Mouse (Mus musculus): ENCODE data around the gene Sprtn. TPM values are rescaled to one million over a fixed set of nuclear protein-coding genes. Genes with fewer than 3 reads are reported as not detected.

The Sprtn gene
- 1 to 10 TPM; 6.6 to 8.8 TPM for total RNA-seq (2021)
- long read RNA-seq, experiment 1, full-length matches to known transcripts = 3 of 4 reads
- long read RNA-seq, experiment 1, partial matches to known transcripts = 0 of 4 reads
- long read RNA-seq, experiment 1, other reads (novel, unspliced or antisense) = 1 of 4 reads
- long read RNA-seq, experiment 2, full-length matches to known transcripts = 7 of 10 reads
- long read RNA-seq, experiment 2, partial matches to known transcripts = 0 of 10 reads
- long read RNA-seq, experiment 2, other reads (novel, unspliced or antisense) = 3 of 10 reads

DNA sequence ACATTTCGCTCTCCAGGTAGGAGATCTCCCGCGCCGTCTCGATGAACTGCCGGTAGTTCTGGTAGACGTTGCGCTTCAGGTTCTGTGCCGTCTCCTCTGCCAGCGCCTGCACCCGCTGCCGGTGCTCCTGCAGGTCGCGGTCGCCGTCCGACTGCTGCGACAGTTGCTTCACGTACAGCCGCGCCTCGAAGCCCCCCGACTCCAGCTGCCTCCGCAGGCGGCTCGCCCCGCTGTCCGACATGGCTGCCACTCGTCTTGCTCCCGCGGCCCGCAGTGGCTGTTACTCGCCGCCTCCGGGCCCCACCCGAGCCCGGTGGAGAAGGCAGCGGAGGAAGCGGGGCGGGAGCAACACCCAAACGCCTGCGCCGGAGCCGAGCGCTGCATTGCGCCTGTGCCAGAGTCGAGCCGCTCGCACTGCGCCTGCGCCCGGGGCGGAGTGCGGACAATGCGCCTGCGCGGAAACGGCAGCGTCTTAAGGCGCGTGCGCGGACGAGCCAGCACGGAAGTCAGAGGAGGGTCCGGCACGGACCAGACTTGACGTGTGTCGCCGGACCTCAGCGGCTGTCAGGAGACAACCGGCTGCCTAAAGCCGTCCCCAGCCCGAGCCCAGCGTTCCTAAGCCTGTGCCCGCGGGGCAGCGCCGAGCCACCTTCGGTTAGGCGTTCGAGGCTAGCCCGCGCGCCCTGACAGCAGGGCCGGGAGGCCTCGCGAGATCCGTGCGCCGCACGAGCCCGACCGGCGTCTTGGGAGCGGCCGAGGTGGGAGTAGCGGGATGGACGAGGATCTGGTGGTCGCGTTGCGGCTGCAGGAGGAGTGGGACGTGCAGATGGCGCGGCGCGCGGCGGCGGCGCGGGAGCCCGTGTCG lies at the start of gene Sprtn, which contains the start of gene Exoc8:
Gene Sprtn, plus strand, starts transcription at position 501 of the 865 bp plus-strand sequence.
Gene Exoc8, minus strand, starts transcription at position 320 of the 865 bp plus-strand sequence.
- peak; percentile 96 for DNase-seq
- intact Hi-C loops (cut with DNase I; ENCODE audit: low total_unique reads) = loop anchor here (10.0 kb wide), 1 partner anchor 47 kb away; the partner anchor contains the start of gene Egln1

DNA sequence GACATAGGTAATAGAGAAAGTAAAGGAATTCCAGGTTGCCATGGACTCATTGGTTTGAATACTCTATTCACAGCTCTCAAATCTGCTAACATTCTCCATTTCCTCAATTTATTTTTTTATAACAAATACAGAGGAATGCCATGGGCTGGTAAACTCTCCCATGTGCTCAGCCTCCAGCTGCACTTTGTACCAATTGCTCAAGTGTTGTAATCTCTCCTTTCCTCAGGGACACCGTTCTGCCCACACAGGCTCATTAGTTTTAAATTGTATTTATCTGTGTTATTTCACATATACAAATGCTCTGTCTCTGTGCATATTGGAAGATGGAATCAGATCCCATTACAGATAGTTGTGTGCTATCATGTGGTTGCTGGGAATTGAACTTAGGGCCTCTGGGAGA lies 44.2 kb upstream of the Sprtn start:
- intact Hi-C loops (cut with DNase I; ENCODE audit: low total_unique reads) = no loop called here
- DNase-seq = no peak

DNA sequence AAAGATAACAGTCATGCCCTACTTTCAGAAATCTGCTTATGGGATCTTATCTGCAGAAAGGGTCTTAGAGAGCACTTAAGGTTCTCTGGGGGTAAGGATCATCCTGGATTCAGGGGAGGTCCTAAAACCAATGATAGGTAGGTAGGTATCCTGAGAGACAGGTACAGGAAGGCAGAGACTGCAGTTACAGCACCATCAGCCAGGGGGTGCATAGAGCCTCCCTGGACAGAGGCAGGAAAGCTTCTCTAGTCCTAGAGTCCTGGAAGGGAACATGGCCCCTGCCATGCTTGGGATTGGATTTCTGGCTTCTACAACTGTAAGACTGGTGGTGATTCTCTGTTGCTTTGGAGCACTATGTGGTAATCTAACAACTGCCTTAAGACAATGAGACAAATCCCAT lies 38.2 kb upstream of the Sprtn start:
- intact Hi-C loops (cut with DNase I; ENCODE audit: low total_unique reads) = no loop called here

DNA sequence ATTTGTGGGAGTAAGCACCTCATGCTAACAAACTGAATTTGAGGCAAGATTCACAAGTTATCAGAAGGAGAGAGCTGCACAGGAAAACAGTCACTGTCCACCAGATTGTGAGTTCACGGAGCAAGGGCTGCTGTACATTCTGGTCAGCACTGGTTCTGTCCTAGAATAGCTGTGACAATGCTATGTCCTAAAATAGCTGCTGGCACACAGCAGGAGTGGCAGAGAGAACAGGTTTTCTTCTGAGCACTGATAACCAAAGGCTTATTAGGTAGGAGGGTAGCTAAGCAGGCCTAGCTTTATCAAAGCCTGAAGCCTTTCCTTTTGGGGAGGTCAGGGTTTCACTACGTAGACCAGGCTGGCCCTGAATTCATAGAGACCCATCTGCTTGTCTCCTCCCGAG lies 37.5 kb upstream of the Sprtn start:
- no peak for DNase-seq
- intact Hi-C loops (cut with DNase I; ENCODE audit: low total_unique reads) = no loop called here

More for the DNA sequence above, 38.2 kb upstream of the Sprtn start:
- peak; percentile 30 for DNase-seq

DNA sequence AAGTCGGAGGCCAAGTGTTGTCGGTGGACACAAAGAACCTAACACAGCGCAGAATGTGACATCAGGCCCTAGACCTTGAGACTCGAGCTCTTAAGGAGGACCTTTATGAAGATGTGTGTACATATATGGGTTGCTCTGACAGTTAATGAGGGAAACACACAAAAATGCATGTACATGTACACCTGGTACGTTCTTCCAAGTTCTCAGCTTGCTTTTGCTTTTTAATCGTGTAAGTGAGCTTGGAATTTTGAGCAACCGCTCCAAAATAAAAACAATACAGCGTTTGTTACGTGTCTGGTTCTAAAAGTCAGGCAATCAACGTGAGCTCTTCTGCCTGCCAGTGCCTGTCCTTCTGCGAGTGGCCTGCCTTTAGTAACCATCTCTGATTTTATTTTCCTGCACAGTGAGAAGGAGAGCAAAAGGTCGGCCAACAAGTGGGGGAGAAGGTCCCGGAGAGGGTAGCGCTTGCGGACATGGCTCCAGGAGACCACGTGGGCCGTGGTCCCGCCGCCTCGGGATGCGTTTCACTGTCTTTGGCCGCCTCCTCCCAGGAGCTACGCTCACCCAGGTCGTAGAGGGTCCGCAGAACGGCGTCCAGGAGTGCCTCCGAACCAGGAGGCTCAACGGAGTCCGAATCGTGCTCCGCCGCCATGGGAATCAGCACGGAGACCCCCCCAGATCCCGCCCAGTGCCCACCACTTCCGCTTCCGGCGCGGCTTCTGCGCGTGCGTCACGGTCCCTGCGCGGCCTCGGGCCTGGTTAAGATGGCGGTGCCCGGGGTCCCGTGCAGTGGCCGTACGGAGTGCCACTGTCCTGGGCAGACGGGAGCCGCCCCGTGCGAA lies 35.1 kb upstream of the Sprtn start, which contains the start of the genes Gnpat and 2810004N23Rik:
Gene Gnpat, plus strand, starts transcription at position 713 of the 842 bp plus-strand sequence.
Gene 2810004N23Rik, minus strand, starts transcription at position 800 of the 842 bp plus-strand sequence.
- intact Hi-C loops (cut with DNase I; ENCODE audit: low total_unique reads) = no loop called here
- DNase-seq = peak; percentile 94

DNA sequence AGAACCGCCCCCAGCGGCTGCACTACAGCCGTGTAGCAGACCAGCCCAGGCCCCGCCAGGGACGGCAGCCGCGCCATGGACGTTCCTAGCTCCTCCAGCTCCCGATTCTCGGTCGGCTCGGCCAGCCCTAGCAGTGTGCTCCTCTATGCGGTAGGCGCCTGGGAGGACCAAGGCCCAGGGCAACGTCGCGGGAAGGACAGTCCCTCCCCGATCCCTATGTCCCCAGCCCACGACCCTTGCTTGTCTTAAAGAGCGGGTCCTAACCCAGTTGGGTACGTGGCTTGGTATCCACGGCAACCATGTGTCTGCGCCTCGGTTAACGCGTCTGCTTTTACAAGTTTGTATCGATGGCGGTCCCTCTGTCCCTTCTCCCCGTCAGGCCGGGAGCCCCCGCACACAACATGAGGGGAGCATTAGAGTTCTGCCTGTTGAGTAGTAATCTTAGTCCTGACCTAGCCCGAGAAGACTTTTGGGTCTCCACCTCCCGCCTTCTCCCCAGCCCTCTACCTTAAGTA lies 34.5 kb upstream of the Sprtn start:
- no peak for DNase-seq
- intact Hi-C loops (cut with DNase I; ENCODE audit: low total_unique reads) = no loop called here

DNA sequence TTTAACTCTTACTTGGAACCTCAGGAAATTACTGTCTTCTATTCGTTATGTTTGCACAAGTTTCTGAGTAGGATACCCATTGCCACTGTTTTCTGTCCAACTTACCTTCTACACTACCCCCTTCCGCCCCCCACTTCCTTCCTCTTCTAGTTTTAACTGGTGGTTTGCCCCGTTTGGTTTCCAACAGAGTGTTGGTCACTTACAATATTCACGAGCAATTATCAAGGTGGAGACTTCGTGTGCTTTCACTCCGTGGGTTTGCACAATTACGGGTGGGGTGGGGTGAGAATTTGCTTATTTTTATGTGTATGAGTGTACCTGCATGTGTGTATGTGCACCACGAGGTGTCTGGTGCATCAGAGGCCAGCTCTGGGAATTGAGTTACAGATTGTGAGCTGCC lies 34.0 kb upstream of the Sprtn start:
- intact Hi-C loops (cut with DNase I; ENCODE audit: low total_unique reads) = no loop called here
- DNase-seq = no peak

DNA sequence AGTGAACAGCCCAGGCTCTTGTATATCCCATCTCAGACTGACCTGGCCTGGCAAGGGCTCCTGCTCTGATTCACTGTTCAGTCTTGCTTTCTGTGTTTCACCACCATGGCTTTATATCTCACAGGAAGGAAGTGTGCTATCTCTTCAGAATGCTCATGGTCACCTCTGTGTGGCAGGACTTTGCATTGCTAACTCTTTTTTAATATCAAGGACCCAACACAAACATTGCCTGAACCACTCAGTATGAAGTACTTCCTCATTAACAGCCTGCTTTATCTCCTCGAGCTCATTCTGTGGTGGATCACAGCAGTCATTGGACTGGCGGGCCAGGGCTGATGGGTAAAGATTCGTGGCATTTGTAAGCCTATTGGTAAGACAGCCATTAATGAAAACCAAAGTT lies 31.0 kb upstream of the Sprtn start:
- intact Hi-C loops (cut with DNase I; ENCODE audit: low total_unique reads) = no loop called here
- no peak for DNase-seq

DNA sequence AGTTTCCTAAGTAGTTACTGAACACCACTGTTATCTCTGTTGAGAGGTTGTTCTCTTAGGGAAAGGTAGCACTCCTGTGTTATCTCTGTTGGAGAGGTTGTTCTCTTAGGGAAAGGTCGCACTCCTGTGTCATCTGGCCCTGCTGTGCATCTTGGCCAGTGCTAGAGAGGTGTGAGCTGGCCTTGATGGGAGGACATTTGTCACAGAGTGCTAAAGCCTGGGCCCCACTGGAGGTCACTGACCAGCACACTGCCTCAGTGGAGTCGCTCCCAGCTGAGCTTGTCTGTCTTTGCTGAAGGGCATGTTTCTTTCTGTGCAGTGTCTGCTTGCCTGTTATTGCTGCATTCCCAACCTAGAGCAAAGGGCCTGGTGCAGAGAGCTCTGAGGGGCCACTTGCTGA lies 30.6 kb upstream of the Sprtn start:
- DNase-seq = no peak
- intact Hi-C loops (cut with DNase I; ENCODE audit: low total_unique reads) = no loop called here

DNA sequence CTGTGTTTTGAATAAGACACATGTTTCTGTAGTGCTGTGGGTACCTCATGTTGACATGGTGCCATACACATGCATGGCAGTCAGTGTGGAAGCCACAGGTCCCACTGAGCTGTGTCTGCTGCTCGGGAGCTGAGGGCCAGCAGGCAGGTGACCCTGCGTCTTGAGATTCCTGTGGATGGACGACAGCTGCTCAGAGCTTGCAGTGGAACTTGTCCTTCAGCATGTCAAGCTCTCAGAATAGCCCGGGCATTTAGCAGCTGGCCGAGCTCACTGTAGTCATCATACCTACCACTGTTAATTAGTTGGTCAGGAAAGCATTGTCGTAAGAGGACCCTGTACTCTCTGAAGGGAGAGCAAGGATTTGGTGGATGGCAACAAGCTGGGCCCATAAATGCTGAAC lies 28.0 kb upstream of the Sprtn start:
- intact Hi-C loops (cut with DNase I; ENCODE audit: low total_unique reads) = no loop called here
- DNase-seq = peak; percentile 10

DNA sequence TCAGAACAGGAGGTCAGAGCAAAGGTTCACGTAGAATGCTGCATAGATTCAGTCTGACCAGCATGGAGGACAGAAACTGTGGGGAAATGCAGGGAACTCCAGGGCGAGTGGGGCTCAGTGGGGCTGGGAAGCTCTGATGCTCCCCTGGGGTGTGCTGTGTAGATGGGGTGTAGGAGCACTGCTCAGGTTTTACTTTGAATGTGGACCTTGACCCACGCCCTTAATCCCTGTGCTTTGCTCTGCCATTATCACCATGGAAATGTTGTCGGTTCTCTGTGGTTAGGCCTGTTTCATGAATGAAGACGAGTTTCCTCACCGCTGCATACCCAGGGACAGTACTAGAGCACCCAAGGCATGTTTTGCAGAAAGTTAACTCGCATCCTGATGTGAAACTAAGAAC lies 26.2 kb upstream of the Sprtn start:
- no peak for DNase-seq
- intact Hi-C loops (cut with DNase I; ENCODE audit: low total_unique reads) = no loop called here

DNA sequence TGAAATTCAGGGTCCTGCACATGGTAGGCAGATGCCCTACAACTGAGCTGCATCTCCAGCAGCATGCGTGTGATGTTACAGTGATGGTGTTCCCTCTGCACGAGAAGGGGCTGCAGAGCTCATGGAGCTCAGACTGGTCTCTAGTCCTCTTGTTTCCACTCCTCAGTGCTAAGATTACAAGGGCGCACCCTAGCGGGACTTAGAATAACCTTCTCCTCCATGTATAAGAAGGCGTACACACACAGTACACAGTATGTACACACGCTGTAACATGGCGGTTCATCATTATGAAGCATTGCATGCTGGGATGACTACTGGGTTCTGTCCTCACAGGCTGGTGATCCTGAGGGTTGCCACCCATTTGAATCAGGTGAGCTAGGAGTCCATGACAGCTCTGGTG lies 25.6 kb upstream of the Sprtn start:
- intact Hi-C loops (cut with DNase I; ENCODE audit: low total_unique reads) = no loop called here
- DNase-seq = no peak

DNA sequence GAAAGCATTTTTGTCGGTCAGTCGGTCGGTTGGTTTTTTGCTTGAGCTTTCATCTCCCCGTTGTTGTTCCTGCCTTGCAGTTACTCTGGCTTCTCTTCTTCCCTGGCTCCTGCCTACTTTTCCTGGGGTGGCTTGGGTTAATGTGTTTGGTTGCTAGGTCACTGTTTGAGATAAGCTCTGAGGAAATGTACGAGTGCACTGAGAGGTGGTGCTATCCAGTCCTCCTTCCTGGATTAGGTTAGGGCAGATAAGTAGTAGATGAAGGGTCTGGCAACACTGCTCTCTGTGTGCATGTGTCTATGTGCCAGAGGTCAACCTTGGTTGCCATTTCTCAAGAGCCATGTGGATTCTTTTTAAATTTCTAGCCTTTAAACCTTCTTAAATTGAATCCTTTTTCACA lies 25.0 kb upstream of the Sprtn start:
- intact Hi-C loops (cut with DNase I; ENCODE audit: low total_unique reads) = no loop called here
- DNase-seq = no peak

DNA sequence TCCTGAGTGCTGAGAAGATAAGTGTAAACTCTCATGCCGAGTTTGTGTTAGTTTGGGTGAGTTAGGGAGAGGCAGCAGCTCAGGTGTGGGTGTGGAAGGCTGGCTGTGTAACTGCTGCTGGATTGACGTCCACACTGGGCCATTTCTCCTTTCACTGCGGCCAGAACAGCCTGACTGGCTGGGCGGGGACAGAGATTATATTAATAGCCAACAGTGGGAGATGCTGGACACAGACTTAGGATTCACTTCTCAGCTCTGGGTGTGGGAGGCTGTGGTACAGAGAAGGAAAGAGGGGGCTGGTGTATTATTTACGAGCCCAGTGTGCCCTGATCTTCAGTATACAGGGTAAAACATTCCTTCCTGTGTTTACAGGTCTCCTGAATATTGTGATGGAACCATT lies 19.5 kb upstream of the Sprtn start:
- intact Hi-C loops (cut with DNase I; ENCODE audit: low total_unique reads) = no loop called here
- no peak for DNase-seq

DNA sequence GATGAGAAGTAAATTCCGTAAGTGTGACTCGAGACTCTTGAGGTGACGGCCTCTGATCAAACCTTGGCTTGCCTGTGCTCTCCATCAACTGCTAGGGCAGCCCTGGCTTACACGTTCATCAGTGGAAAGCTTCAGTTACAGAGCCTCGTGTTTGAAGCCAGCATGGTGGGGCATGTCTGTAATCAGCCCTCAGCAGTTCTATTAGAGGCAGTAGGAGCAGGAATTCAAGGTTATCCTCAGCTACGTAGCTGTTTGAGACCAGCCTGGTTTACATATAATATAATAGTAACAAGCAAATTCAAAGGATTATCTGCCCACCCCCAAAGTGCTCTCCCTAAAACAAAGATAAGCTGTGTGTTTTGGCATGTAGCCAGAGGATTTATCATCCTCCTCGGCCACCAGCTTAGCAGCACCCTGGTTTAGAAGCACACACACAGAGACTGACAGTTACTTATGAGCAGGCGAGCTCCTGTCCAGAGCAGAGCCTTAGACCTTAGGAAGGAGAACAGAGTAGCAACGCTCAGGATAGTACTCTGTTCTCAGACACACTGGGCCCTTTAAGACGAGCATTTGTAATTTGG lies 18.6 kb upstream of the Sprtn start:
- intact Hi-C loops (cut with DNase I; ENCODE audit: low total_unique reads) = no loop called here
- no peak for DNase-seq

DNA sequence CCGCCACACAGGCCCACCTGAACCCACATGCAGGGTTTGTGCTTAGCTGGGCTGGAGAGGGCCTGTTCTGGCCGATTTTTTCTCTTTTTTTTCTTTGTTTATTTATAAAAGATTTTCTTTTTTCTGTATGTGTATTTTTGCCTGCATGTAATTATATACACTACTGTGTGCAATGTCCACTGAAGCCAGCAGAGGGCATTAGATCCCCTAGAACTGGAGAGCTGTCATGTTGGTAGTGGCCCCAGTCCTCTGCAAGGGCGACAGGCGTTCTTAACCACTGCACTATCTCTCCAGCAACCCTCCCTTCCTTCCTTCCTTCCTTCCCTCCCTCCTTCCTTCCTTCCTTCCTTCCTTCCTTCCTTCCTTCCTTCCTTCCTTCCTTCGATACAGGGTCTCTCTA lies 9.3 kb upstream of the Sprtn start:
- intact Hi-C loops (cut with DNase I; ENCODE audit: low total_unique reads) = no loop called here
- no peak for DNase-seq

DNA sequence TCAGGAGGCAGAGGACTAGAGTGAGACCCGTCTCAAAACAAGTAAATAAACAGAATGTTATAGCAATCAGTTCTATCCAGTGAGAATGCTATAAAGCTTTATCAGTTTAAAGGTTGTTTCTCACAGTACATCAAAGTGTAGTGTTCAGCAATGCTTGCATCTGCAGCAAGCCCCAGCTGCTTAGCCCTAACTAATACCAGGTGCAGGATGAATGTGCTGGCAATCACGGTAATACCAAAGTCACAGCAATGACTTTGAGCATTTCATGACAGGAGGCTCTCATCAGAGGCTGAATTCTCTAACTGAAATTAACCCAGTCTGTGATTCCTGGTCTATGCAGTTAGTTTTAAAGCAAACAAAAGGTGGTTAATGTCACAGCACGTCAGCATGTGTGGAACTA lies 5.1 kb upstream of the Sprtn start:
- DNase-seq = no peak
- intact Hi-C loops (cut with DNase I; ENCODE audit: low total_unique reads) = loop anchor here (10.0 kb wide), 1 partner anchor 52 kb away; the partner anchor contains the start of gene Egln1

DNA sequence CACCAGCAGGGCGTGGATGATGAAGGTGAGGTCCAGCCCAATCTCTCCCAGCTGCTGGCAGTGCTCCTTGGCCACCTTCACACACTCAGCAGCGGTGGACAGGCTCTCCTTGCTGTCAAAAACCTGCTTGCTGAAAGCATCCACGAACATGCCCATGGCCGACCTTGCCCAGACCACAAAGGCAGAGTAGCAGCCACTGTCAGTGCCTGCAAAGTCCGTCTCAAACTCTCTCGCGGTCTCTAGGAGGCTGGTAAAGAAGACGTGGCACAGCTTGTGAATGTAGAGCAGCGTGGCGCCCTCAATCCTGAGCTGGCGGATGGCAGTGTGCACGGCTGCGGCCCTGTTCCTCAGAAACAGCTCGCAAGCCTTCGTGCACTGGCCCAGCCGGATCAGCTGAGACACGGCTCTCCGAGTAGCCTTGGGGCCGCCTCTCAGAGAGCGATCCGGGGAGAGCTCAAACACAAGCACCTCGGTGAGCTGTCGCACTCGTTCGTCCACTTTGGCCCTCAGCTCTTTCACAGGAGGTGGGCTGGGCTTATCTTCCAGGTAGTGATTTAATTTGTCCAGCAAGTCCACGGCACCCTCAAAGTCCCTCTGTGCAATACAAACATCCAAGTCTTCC lies 1.6 kb upstream of the Sprtn start:
- intact Hi-C loops (cut with DNase I; ENCODE audit: low total_unique reads) = loop anchor here (10.0 kb wide), 1 partner anchor 49 kb away; the partner anchor contains the start of gene Egln1

More for the DNA sequence above, 1.6 kb upstream of the Sprtn start:
- no peak for DNase-seq
